Mouse (Mus musculus): ENCODE results near the gene Itm2b. TPM values are rescaled to one million over a fixed set of nuclear protein-coding genes. Genes with fewer than 3 reads are reported as not detected.
A peak's percentile ranks its signal among the peaks of the same experiment; 100 is the strongest.

The Itm2b gene
- total and polyA plus RNA-seq, 3 experiments: 190 to 305 (median 254) TPM

DNA sequence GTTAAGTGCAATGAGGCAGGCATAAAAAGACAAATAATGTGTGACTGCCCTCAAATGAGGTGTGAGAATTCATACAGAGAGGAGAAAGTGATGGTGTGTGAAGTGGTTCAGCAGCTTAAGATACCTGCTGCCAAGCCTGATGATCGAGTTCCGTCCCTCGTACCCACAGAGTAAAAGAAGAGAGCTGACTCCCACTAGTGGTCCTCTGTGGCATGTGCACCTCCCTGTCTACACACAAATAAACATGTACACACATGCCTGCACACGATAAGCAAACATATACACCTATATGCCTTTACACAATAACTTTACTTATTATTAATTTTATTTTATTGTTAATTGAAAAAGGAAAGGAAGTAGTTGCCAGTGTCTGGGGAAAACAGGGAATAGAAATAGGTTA is 39.5 kb downstream of the Itm2b start:
- no peak for DNase-seq (ENCODE audit: extremely low read depth)
- no peak overlapping the region for H3K27ac ChIP-seq (ENCODE audit: insufficient read depth, low read depth)
- H3K4me1 ChIP-seq (ENCODE audit: control insufficient read depth in 1 of 2, insufficient read depth in 2 of 2): peaks cover 0 to 18% of the 10 kb centered on the region in 2 experiments; a peak in 2 of 4 replicates
- no peaks in the 10 kb centered on the region for H3K36me3 ChIP-seq (replicated peaks in 1 of 2; ENCODE audit: control insufficient read depth in 1 of 2, insufficient read depth in 1 of 2, low read length in 1 of 2)
- H3K27me3 ChIP-seq (replicated peaks): no peaks in the 10 kb centered on the region
- in situ Hi-C loops (cut with MboI; ENCODE audit: low pct_ligation_motif_present, low pct_unique_long_range_greater_than_20kb, low sequenced_read_pairs): no loop called here
- no peak overlapping the region for H3K9ac ChIP-seq (ENCODE audit: insufficient read depth, low read depth)
- dilution Hi-C loops (cut with MboI; ENCODE audit: extremely low pct_ligation_motif_present, extremely low pct_unique_long_range_greater_than_20kb, low sequenced_read_pairs): no loop called here
- no peak for TF ChIP-seq CHD1 (IDR thresholded peaks at IDR 0.05; ENCODE audit: low read depth, low read length)
- TF ChIP-seq CHD2 (IDR thresholded peaks at IDR 0.05; ENCODE audit: low read length): no peak
- no peak for TF ChIP-seq NELFE (IDR thresholded peaks at IDR 0.05; ENCODE audit: low read depth, low read length)
- TF ChIP-seq KAT2A (IDR thresholded peaks at IDR 0.05; ENCODE audit: insufficient replicate concordance, low read length): no peak
- TF ChIP-seq UBTF (IDR thresholded peaks at IDR 0.05; ENCODE audit: low read depth, low read length): no peak
- peak in 1 of 2 experiments; percentile 46; a peak in 2 of 4 replicates for TF ChIP-seq CTCF (conservative IDR thresholded peaks at IDR 0.05 in 1 of 2, IDR thresholded peaks at IDR 0.05 in 1 of 2; ENCODE audit: low read depth in 2 of 2, low read length in 2 of 2)
- TF ChIP-seq USF2 (conservative IDR thresholded peaks at IDR 0.05; ENCODE audit: low read depth, low read length): no peak
- no peak for TF ChIP-seq EP300 (IDR thresholded peaks at IDR 0.05; ENCODE audit: low read length)
- TF ChIP-seq RAD21 (IDR thresholded peaks at IDR 0.05; ENCODE audit: low read depth, low read length): peak; percentile 46
- no peak for TF ChIP-seq ZC3H11A (IDR thresholded peaks at IDR 0.05; ENCODE audit: low read depth, low read length)
- TF ChIP-seq MXI1 (IDR thresholded peaks at IDR 0.05; ENCODE audit: low read depth, low read length): no peak
- peak; percentile 36 for TF ChIP-seq SMC3 (IDR thresholded peaks at IDR 0.05; ENCODE audit: low read depth, low read length)
- TF ChIP-seq JUN (IDR thresholded peaks at IDR 0.05; ENCODE audit: insufficient read depth, low read depth, low read length): no peak
- H3K4me2 ChIP-seq (ENCODE audit: insufficient read depth, low read depth, poor library complexity, severe bottlenecking): no peak overlapping the region
- H3K79me2 ChIP-seq (replicated peaks; ENCODE audit: control insufficient read depth, extremely low read depth, insufficient read depth, poor library complexity, severe bottlenecking): no peaks in the 10 kb centered on the region
- H3K9me3 ChIP-seq (replicated peaks; ENCODE audit: low read length): peaks cover 3% of the 10 kb centered on the region
- no peak overlapping the region for H3K4me3 ChIP-seq (replicated peaks in 1 of 3; ENCODE audit: low read depth in 2 of 3, low read length in 2 of 3, poor library complexity in 1 of 3)

DNA sequence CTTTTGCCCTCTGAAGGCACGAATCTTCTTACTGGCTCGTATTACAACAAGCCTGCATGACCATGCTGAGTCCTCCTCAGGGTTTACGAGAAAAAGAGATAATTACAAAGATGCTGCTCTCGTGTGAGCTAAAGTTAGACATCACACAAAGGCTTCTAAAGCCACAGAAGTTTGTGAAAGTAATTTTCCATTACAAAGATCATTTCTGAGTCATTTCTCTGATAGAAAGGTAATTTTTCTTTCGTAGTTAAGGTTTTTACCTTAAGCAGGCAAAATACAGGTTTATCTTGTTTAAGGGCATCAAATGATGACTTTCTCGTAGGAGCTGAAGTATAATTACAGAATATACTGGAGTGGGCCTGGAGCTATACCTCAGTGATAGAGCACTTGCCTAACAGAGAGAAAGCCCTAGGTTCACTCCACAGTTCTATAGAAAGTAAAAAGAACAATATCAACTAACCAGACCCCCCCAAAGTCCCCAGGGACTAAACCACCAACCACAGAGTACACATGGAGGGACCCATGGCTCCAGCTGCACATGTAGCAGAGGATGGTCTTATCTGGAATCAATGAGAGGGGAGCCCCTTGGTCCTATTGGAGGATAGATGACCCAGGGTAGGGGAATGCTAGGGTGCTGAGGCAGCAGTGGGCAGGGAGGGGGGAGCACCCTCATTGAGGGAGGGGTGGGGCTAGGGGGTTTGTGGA is 44.9 kb downstream of the Itm2b start:
- TF ChIP-seq IRF4 (IDR thresholded peaks at IDR 0.05; ENCODE audit: low read depth, low read length) (peak; percentile 50; the same call in 1 of the 2 replicates), ETS1 (conservative IDR thresholded peaks at IDR 0.05; ENCODE audit: low read depth, low read length) (peak; percentile 60), JUN (IDR thresholded peaks at IDR 0.05; ENCODE audit: insufficient read depth, low read depth, low read length) (peak; percentile 39; the same call in 1 of the 2 replicates), EP300 (IDR thresholded peaks at IDR 0.05; ENCODE audit: low read length) (peak; percentile 66), MXI1 (IDR thresholded peaks at IDR 0.05; ENCODE audit: low read depth, low read length) (0 out of 2 replicates have a peak, but pooled peaks have one; percentile 18), MAFK (IDR thresholded peaks at IDR 0.05; ENCODE audit: insufficient replicate concordance, low read length) (peak; percentile 61; the same call in 1 of the 2 replicates), CHD1 (IDR thresholded peaks at IDR 0.05; ENCODE audit: low read depth, low read length) (no peak), CHD2 (IDR thresholded peaks at IDR 0.05; ENCODE audit: low read length) (0 out of 2 replicates have a peak, but pooled peaks have one; percentile 20), MEF2A (IDR thresholded peaks at IDR 0.05; ENCODE audit: borderline replicate concordance, low read depth, low read length) (peak; percentile 56), TCF12 (IDR thresholded peaks at IDR 0.05; ENCODE audit: low read depth, low read length) (0 out of 2 replicates have a peak, but pooled peaks have one; percentile 9), SIN3A (IDR thresholded peaks at IDR 0.05; ENCODE audit: low read length) (no peak), BHLHE40 (IDR thresholded peaks at IDR 0.05; ENCODE audit: low read depth, low read length) (peak; percentile 79), USF1 (IDR thresholded peaks at IDR 0.05; ENCODE audit: low read depth, low read length) (no peak), CTCF (conservative IDR thresholded peaks at IDR 0.05 in 1 of 2, IDR thresholded peaks at IDR 0.05 in 1 of 2; ENCODE audit: low read depth in 2 of 2, low read length in 2 of 2) (no peak), JUND (conservative IDR thresholded peaks at IDR 0.05; ENCODE audit: low read depth, low read length) (peak; percentile 58), ZMIZ1 (IDR thresholded peaks at IDR 0.05; ENCODE audit: low read depth, low read length) (no peak), GABPA (IDR thresholded peaks at IDR 0.05; ENCODE audit: insufficient replicate concordance, low read depth, low read length) (no peak)
- in situ Hi-C loops (cut with MboI; ENCODE audit: low pct_ligation_motif_present, low pct_unique_long_range_greater_than_20kb, low sequenced_read_pairs) (no loop called here), dilution Hi-C loops (cut with MboI; ENCODE audit: extremely low pct_ligation_motif_present, extremely low pct_unique_long_range_greater_than_20kb, low sequenced_read_pairs) (no loop called here)
- Histone ChIP-seq H3K27me3 (replicated peaks) (no peaks in the 10 kb centered on the region), H3K4me2 (ENCODE audit: insufficient read depth, low read depth, poor library complexity, severe bottlenecking) (peak overlapping the region; percentile 51), H3K36me3 (replicated peaks in 1 of 2; ENCODE audit: control insufficient read depth in 1 of 2, insufficient read depth in 1 of 2, low read length in 1 of 2) (no peaks in the 10 kb centered on the region), H3K4me3 (replicated peaks in 1 of 3; ENCODE audit: low read depth in 2 of 3, low read length in 2 of 3, poor library complexity in 1 of 3) (peak overlapping the region in 1 of 3 experiments; percentile 17), H3K9ac (ENCODE audit: insufficient read depth, low read depth) (0 out of 2 replicates have a peak overlapping the region, but pooled peaks have one; percentile 28), H3K9me3 (replicated peaks; ENCODE audit: low read length) (peaks cover 2% of the 10 kb centered on the region), H3K27ac (ENCODE audit: insufficient read depth, low read depth) (no peak overlapping the region), H3K4me1 (ENCODE audit: control insufficient read depth in 1 of 2, insufficient read depth in 2 of 2) (peaks cover 17 to 53% of the 10 kb centered on the region in 2 experiments), H3K79me2 (replicated peaks; ENCODE audit: control insufficient read depth, extremely low read depth, insufficient read depth, poor library complexity, severe bottlenecking) (no peaks in the 10 kb centered on the region)
- peak; percentile 67 for DNase-seq (ENCODE audit: extremely low read depth)

Measured in CH12.LX (cell line).